Mouse (Mus musculus) forebrain, embryonic 15.5 days (tissue): ENCODE measurements around the gene Cep83. TPM values are rescaled to one million over a fixed set of nuclear protein-coding genes. Genes with fewer than 3 reads are reported as not detected.

Source experiments
- ATAC-seq: fragments of 200-750 bp; cut with Nextera tagmentation; replicated peaks from 2 replicates; pipeline ENCODE4 v1.8.0; 2017; ENCODE audit warnings: mild to moderate bottlenecking, moderate TSS enrichment, moderate library complexity
- H3K27ac ChIP-seq: fragments of 300-500 bp; sonication (generic); replicated peaks from 2 replicates; pipeline ENCODE4 v1.5.1; 2015; ENCODE audit warnings: mild to moderate bottlenecking, inconsistent platforms
- H3K27me3 ChIP-seq: fragments of 300-500 bp; sonication (generic); 2 replicates; pipeline ENCODE4 v1.6.1; 2015; ENCODE audit warnings: inconsistent platforms
- H3K36me3 ChIP-seq: fragments of 300-500 bp; sonication (generic); 2 replicates; pipeline ENCODE4 v1.6.1; 2015; ENCODE audit warnings: mild to moderate bottlenecking, inconsistent platforms
- H3K4me1 ChIP-seq: fragments of 300-500 bp; sonication (generic); 2 replicates; pipeline ENCODE4 v1.6.1; 2015; ENCODE audit warnings: inconsistent platforms
- H3K4me2 ChIP-seq: fragments of 300-500 bp; sonication (generic); replicated peaks from 2 replicates; pipeline ENCODE4 v1.6.1; 2015; ENCODE audit warnings: mild to moderate bottlenecking, inconsistent platforms
- H3K4me3 ChIP-seq: fragments of 300-500 bp; sonication (generic); 2 replicates; pipeline ENCODE4 v1.5.1; 2015; ENCODE audit warnings: mild to moderate bottlenecking, inconsistent platforms
- H3K9ac ChIP-seq: fragments of 300-500 bp; sonication (generic); replicated peaks from 2 replicates; pipeline ENCODE4 v1.6.1; 2015; ENCODE audit warnings: mild to moderate bottlenecking, inconsistent platforms
- H3K9me3 ChIP-seq: fragments of 300-500 bp; sonication (generic); 2 replicates; pipeline ENCODE4 v1.6.1; 2016; ENCODE audit warnings: inconsistent platforms
- WGBS: fragments of 180-500 bp; shearing (Covaris S2); methylation state at CpG from one replicate; pipeline ENCODE4 v1.1.7; 2015; ENCODE audit warnings: mixed read lengths; 5-methylcytosine and 5-hydroxymethylcytosine counted together
- polyA plus RNA-seq: library from polyadenylated mRNA; unstranded; fragments of >200 nt; fragmentation: Nextera tagmentation; extraction: Ambion mirVana; gene quantifications from 2 replicates; pipeline ENCODE4 v1.2.1, GENCODE M21; 2015

The Cep83 gene
- polyA plus RNA-seq, 1 experiment from 2014 or later, result 22.0 TPM

GRCm38 (mm10) chr10:94780618-94781262 lies 92.3 kb downstream of the Cep83 start:
- Histone ChIP-seq H3K4me1 (no peaks in the 10 kb centered on the region), H3K27ac (no peak overlapping the region), H3K4me2 (no peak overlapping the region), H3K9ac (no peak overlapping the region), H3K4me3 (no peak overlapping the region), H3K27me3 (no peaks in the 10 kb centered on the region), H3K9me3 (no peaks in the 10 kb centered on the region), H3K36me3 (no peaks in the 10 kb centered on the region)
- no peak for ATAC-seq
- WGBS, result 73% methylated on average over 3 of the region's 3 CpGs

DNA sequence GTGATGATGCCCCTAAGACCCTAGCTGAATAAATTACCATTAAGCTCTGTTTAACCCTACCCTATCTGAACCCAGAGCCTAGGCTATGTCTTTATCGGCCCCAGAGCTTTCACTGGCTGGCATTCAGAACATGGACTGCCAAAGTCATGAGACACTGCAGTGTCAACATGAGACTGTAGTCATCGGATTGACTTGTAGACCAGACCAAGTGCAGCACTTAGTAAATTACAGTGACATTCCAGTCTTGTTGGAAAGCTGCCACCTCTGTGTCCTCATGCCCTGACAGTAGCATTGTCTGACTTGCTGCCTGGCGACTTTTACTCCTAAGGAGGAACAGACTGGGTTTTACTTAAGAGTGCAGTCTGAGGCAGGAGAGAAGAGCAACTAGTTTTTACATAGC lies 100.8 kb downstream of the Cep83 start:
- H3K36me3 ChIP-seq, result peaks cover 24% of the 10 kb centered on the region
- no peaks in the 10 kb centered on the region for H3K27me3 ChIP-seq
- no peak overlapping the region for H3K4me2 ChIP-seq
- no peak for ATAC-seq
- H3K9ac ChIP-seq, result no peak overlapping the region
- no peaks in the 10 kb centered on the region for H3K9me3 ChIP-seq
- H3K4me3 ChIP-seq, result no peak overlapping the region
- 67% methylated on average over 3 of the region's 3 CpGs for WGBS
- H3K4me1 ChIP-seq, result 0 out of 2 replicates have a peak, but pooled peaks cover 3% of the 10 kb centered on the region
- H3K27ac ChIP-seq, result no peak overlapping the region

DNA sequence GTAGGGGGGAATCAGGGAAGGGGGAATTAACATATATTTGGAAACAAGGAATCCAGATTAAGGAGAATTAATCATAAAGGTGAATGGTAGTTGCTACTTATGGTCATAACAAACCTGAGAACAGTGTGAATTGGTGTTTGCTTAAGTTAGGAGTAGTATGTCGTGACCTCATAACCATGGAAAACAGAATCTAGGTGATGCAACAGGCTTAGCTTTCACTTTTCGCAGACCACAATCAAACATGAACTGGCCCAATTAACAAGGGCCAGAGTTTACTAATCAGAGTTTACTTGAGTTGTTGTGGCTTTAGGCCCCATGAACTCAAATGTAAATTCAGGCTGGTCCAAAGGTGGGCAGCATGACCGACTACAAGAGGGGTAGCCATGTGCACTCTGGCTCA lies 105.5 kb downstream of the Cep83 start:
- peaks cover 29% of the 10 kb centered on the region for H3K36me3 ChIP-seq

DNA sequence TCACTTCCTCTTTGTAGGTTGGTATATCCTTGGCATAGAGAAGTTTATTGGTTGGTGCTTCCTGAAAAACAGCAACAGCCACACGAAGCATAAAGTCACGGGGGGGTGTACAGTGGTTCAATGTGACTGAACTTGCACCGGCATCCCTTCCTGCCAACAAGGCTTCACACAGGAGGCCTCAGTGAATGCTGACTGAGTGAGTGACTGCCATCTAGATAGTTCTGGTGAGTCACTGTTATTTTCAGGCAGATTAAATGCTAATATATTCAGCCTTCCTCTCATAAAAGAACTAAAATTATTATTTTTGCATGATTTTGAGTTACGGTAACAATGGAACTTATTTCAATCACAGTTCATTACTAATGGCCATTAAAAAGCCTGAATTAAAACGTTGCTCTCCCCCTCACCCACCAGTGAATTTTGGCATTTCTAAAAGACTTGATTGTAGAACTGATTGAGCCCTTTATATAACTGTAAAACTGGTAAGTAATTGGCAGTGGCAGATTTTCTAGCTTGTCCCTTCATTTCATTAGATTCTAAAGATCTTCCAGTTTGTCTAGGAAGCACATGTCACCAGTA lies 106.3 kb downstream of the Cep83 start:
- Histone ChIP-seq H3K36me3 (peaks cover 29% of the 10 kb centered on the region), H3K9me3 (no peaks in the 10 kb centered on the region), H3K4me3 (no peak overlapping the region), H3K4me2 (no peak overlapping the region), H3K27me3 (no peaks in the 10 kb centered on the region), H3K4me1 (peaks cover 12% of the 10 kb centered on the region), H3K27ac (no peak overlapping the region; the same call in 1 of the 2 replicates), H3K9ac (no peak overlapping the region)
- WGBS, result 67% methylated on average over 5 of the region's 5 CpGs
- ATAC-seq, result peak; percentile 73

More for the DNA sequence above, 105.5 kb downstream of the Cep83 start:
- Histone ChIP-seq H3K27me3 (no peaks in the 10 kb centered on the region), H3K9ac (no peak overlapping the region), H3K4me1 (peaks cover 7% of the 10 kb centered on the region; the same call in 1 of the 2 replicates), H3K27ac (no peak overlapping the region), H3K4me3 (no peak overlapping the region), H3K9me3 (no peaks in the 10 kb centered on the region), H3K4me2 (no peak overlapping the region)
- 94% methylated on average over 3 of the region's 3 CpGs for whole genome bisulfite sequencing
- no peak for ATAC-seq

DNA sequence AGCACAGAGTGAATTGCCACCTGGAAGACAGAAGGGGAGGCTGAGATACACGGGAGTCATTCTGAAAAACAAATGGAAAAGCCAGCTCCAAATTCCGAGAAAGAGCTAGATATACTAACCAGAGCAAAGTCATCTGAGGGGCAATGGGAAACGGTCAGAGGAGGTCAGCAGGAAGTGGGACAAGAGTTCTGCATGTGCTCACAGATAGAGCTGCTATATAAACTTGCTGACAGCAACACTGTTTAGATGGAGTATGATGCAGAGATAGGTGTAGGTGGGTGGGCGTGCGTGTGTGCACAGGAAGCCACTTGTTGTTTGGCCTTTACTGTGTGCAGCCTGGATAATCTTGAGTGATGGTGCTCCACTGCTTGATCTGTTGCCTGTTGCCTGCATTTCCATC lies 109.7 kb downstream of the Cep83 start:
- H3K4me2 ChIP-seq, result no peak overlapping the region
- no peak overlapping the region for H3K4me3 ChIP-seq
- H3K9ac ChIP-seq, result no peak overlapping the region
- H3K27me3 ChIP-seq, result no peaks in the 10 kb centered on the region
- 88% methylated on average over 5 of the region's 5 CpGs for WGBS
- peaks cover 19% of the 10 kb centered on the region for H3K36me3 ChIP-seq
- peaks cover 12% of the 10 kb centered on the region for H3K4me1 ChIP-seq
- H3K27ac ChIP-seq, result no peak overlapping the region
- ATAC-seq, result no peak
- no peaks in the 10 kb centered on the region for H3K9me3 ChIP-seq

- Histone ChIP-seq H3K36me3 (peaks cover 13% of the 10 kb centered on the region), H3K4me3 (no peak overlapping the region), H3K27me3 (no peaks in the 10 kb centered on the region), H3K4me2 (no peak overlapping the region), H3K4me1 (peaks cover 16% of the 10 kb centered on the region), H3K27ac (0 out of 2 replicates have a peak overlapping the region, but pooled peaks have one; percentile 23), H3K9me3 (no peaks in the 10 kb centered on the region), H3K9ac (no peak overlapping the region)
- ATAC-seq, result no peak
- WGBS, result 18% methylated on average over 2 of the region's 2 CpGs
These were observed 111.2 kb downstream of the Cep83 start for GRCm38 (mm10) chr10:94799485-94800239.

DNA sequence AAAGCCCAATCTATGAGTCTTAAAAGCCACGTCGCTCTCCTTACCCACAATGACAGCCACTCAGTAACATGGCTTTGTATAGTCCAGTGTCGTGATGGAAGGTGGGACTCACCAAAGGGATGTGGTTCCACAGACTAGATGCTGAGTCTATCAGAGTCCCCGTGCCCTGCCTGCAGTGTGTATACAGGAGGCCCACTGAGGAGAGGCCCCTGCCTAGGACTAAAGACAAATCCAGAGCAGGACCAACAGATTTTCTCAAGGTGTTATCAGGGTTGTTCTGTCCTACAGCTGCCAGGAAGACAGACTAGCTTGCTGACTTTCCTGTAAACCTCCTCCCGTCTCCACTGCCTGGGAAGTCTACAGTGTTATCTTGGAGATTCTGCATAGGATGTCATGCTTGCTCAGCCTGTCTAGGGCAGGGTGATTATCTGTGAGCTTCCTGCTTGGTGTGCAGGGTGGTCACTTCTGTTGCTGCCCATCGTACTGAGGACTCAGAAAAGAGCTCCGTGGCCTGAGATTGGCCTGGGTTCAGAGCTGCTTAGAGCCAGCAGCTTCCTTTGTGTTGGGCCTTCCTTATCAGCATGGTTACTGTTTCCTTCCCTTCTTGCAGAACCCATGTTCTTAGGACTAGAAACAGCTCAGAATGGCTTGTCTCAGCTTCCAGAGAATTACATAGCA lies 112.4 kb downstream of the Cep83 start:
- Histone ChIP-seq H3K9ac (no peak overlapping the region), H3K27me3 (no peaks in the 10 kb centered on the region), H3K36me3 (peaks cover 9% of the 10 kb centered on the region), H3K4me3 (no peak overlapping the region), H3K9me3 (no peaks in the 10 kb centered on the region), H3K4me2 (no peak overlapping the region), H3K27ac (no peak overlapping the region), H3K4me1 (peaks cover 18% of the 10 kb centered on the region)
- 87% methylated on average over 7 of the region's 7 CpGs for WGBS
- ATAC-seq, result no peak

DNA sequence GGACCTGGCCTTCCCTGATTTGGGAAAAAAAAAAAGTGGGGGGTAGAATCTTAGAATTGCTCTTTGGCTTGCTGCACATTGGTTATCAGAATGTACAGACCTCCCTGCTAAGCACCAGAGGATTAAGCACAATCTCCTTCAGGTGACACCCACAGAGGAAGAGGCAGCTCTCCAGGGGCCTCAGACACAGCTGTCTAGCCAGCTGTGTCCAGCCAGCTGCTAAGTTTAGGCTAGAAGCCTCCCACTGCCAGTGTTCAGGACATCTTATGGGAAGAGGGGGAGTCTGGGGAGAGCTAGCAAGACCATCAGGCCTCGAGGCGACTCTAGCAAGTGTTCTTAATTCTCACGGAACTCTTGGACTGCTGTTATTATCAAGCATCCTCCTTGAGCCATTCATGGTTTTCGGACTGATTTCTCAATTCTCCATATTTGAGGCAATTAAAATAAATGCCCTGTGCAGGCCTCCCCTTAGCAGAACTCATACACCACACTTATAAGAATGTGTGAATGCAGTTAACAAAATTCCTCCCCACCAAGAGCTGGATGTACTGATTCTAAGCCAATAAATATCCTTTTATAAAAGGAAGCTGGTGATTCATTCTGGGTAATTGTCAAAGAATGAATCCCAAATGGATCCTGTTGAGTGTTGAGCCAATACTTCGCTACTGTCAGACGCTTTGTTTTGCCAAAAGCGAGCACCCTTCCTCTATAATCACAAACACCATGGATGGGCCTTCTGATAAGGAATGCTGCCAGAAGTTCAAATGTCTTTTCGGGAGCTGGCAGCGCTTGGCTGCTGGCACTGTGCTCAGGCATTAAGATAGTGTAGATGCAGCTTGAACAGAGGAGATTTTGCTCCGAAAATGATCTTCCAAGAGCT lies 115.8 kb downstream of the Cep83 start:
- Histone ChIP-seq H3K36me3 (no peaks in the 10 kb centered on the region), H3K4me3 (no peak overlapping the region), H3K27me3 (no peaks in the 10 kb centered on the region), H3K4me2 (no peak overlapping the region), H3K27ac (no peak overlapping the region), H3K9ac (no peak overlapping the region), H3K4me1 (peaks cover 17% of the 10 kb centered on the region), H3K9me3 (no peaks in the 10 kb centered on the region)
- no peak for ATAC-seq
- WGBS, result 64% methylated on average over 10 of the region's 10 CpGs

GRCm38 (mm10) chr10:94804909-94805220 lies 116.4 kb downstream of the Cep83 start:
- Histone ChIP-seq H3K9ac (no peak overlapping the region), H3K36me3 (no peaks in the 10 kb centered on the region), H3K4me3 (no peak overlapping the region), H3K27me3 (no peaks in the 10 kb centered on the region), H3K4me2 (no peak overlapping the region), H3K27ac (no peak overlapping the region), H3K4me1 (peaks cover 13% of the 10 kb centered on the region), H3K9me3 (no peaks in the 10 kb centered on the region)
- WGBS, result 87% methylated on average over 1 of the region's 1 CpGs
- no peak for ATAC-seq

- Histone ChIP-seq H3K27ac (no peak overlapping the region), H3K4me1 (peaks cover 22% of the 10 kb centered on the region), H3K9ac (no peak overlapping the region), H3K36me3 (0 out of 2 replicates have a peak, but pooled peaks cover 3% of the 10 kb centered on the region), H3K4me3 (no peak overlapping the region), H3K9me3 (no peaks in the 10 kb centered on the region), H3K4me2 (no peak overlapping the region), H3K27me3 (no peaks in the 10 kb centered on the region)
- 72% methylated on average over 7 of the region's 7 CpGs for WGBS
- no peak for ATAC-seq
These were observed 118.9 kb downstream of the Cep83 start for GRCm38 (mm10) chr10:94807323-94807722.

- Histone ChIP-seq H3K4me3 (no peak overlapping the region), H3K27ac (no peak overlapping the region), H3K36me3 (0 out of 2 replicates have a peak, but pooled peaks cover 3% of the 10 kb centered on the region), H3K4me2 (no peak overlapping the region), H3K27me3 (no peaks in the 10 kb centered on the region), H3K9ac (no peak overlapping the region), H3K4me1 (peaks cover 31% of the 10 kb centered on the region), H3K9me3 (no peaks in the 10 kb centered on the region)
- no peak for ATAC-seq
- 85% methylated on average over 6 of the region's 6 CpGs for WGBS
These were observed 119.8 kb downstream of the Cep83 start for GRCm38 (mm10) chr10:94808275-94808674.
